Mouse (Mus musculus) hindbrain, embryonic 10.5 days (tissue): Measurements from ENCODE around the gene Tigit. TPM values are rescaled to one million over a fixed set of nuclear protein-coding genes. Genes with fewer than 3 reads are reported as not detected.
A peak's percentile ranks its signal among the peaks of the same experiment; 100 is the strongest.

Experiments used
- DNase-seq: peaks from one replicate; pipeline ENCODE4 v3.0.0-alpha.2; 2017; ENCODE audit warnings: low spot score
- H3K27ac ChIP-seq: fragments of 300-500 bp; sonication (generic); 2 replicates; pipeline ENCODE4 v1.5.1; 2016; ENCODE audit warnings: mild to moderate bottlenecking, moderate library complexity
- H3K27me3 ChIP-seq: fragments of 300-500 bp; sonication (generic); 2 replicates; pipeline ENCODE4 v1.6.1; 2016; ENCODE audit warnings: mild to moderate bottlenecking; ENCODE audit not compliant: poor library complexity, insufficient read depth, severe bottlenecking
- H3K36me3 ChIP-seq: fragments of 300-500 bp; sonication (generic); 2 replicates; pipeline ENCODE4 v1.6.1; 2016; ENCODE audit warnings: mild to moderate bottlenecking, moderate library complexity
- H3K4me1 ChIP-seq: fragments of 300-500 bp; sonication (generic); replicated peaks from 2 replicates; pipeline ENCODE4 v1.6.1; 2016; ENCODE audit warnings: mild to moderate bottlenecking
- H3K4me3 ChIP-seq: fragments of 300-500 bp; sonication (generic); 2 replicates; pipeline ENCODE4 v1.5.1; 2016; ENCODE audit warnings: mild to moderate bottlenecking, moderate library complexity
- H3K9me3 ChIP-seq: fragments of 300-500 bp; sonication (generic); 2 replicates; pipeline ENCODE4 v1.6.1; 2016; ENCODE audit warnings: mild to moderate bottlenecking, moderate library complexity
- WGBS: fragments of 180-500 bp; shearing (Covaris S2); methylation state at CpG from one replicate; pipeline ENCODE4 v1.1.7; 2016; 5-methylcytosine and 5-hydroxymethylcytosine counted together
- microRNA counts: library from miRNA; unstranded; fragments of <30 nt; microRNA quantifications from one replicate; lab custom pipeline; 2017
- polyA plus RNA-seq: library from polyadenylated mRNA; unstranded; fragments of >200 nt; fragmentation: Nextera tagmentation; extraction: Ambion mirVana; gene quantifications from 2 replicates; pipeline ENCODE4 v1.2.1, GENCODE M21; 2016

Gene Tigit
- polyA plus RNA-seq, 1 experiment from 2014 or later: not detected

GRCm38 (mm10) chr16:43603591-43604141, 60.3 kb downstream of the Tigit start:
- H3K4me1 ChIP-seq: peaks cover 27% of the 10 kb centered on the region
- H3K36me3 ChIP-seq: peaks cover 35% of the 10 kb centered on the region
- peak overlapping the region; percentile 81 for H3K27ac ChIP-seq
- H3K4me3 ChIP-seq: no peak overlapping the region
- H3K27me3 ChIP-seq: no peaks in the 10 kb centered on the region
- 0 out of 2 replicates have a peak, but pooled peaks cover 7% of the 10 kb centered on the region for H3K9me3 ChIP-seq
- WGBS: 3% methylated on average over 9 of the region's 9 CpGs
- peak; percentile 65 for DNase-seq

GRCm38 (mm10) chr16:43602573-43602972, 61.4 kb downstream of the Tigit start:
- Histone ChIP-seq H3K27me3 (no peaks in the 10 kb centered on the region), H3K4me1 (peaks cover 27% of the 10 kb centered on the region), H3K36me3 (peaks cover 27% of the 10 kb centered on the region), H3K4me3 (no peak overlapping the region), H3K9me3 (0 out of 2 replicates have a peak, but pooled peaks cover 5% of the 10 kb centered on the region), H3K27ac (no peak overlapping the region)
- 72% methylated on average over 4 of the region's 4 CpGs for WGBS
- no peak for DNase-seq

GRCm38 (mm10) chr16:43599707-43600106, 64.2 kb downstream of the Tigit start:
- WGBS: 85% methylated on average over 2 of the region's 2 CpGs
- Histone ChIP-seq H3K27ac (no peak overlapping the region), H3K27me3 (no peaks in the 10 kb centered on the region), H3K4me1 (peaks cover 24% of the 10 kb centered on the region), H3K9me3 (no peaks in the 10 kb centered on the region), H3K4me3 (no peak overlapping the region), H3K36me3 (peaks cover 19% of the 10 kb centered on the region; the same call in 1 of the 2 replicates)
- DNase-seq: no peak

MicroRNA genes within 50 kb of the gene (microRNA counts, 519-probe panel; counts per million panel counts)
- 1,255 counts per million, percentile 77 among the panel's probes with 10 or more counts for microRNA mmu-miR-568 (lab: Ali Mortazavi, UCI)

Other genes with a start within 250 kb of the Tigit start
- not detected in 2 replicates for gene Drd3, start 89.9 kb upstream of the Tigit start, polyA plus RNA-seq
- 12.7 and 15.2 TPM in 2 replicates for gene Ccdc191, start 225.7 kb upstream of the Tigit start, polyA plus RNA-seq